Mouse (Mus musculus) testis, adult 2 months (tissue): ENCODE data around the gene Myadml2.

Source experiments
- CTCF ChIP-seq: fragments of 200-500 bp; IDR thresholded peaks from 2 replicates; pipeline ENCODE4 v1.5.1; 2012; ENCODE audit warnings: low read depth, mild to moderate bottlenecking, inconsistent platforms, low read length, moderate library complexity; ENCODE audit not compliant: control insufficient read depth, insufficient read depth, insufficient replicate concordance
- POLR2A ChIP-seq: fragments of 200-500 bp; IDR thresholded peaks from 2 replicates; pipeline ENCODE4 v1.6.1; 2012; ENCODE audit warnings: low read depth, mild to moderate bottlenecking, inconsistent platforms, low read length, moderate library complexity; ENCODE audit not compliant: control insufficient read depth

- no peak for TF ChIP-seq CTCF
- TF ChIP-seq POLR2A: no peak
Measured at GRCm38 (mm10) chr11:120634810-120635209, 13.1 kb downstream of the Myadml2 start.
